Mouse (Mus musculus) urinary bladder, postnatal 36 days (tissue): ENCODE data around the gene Mpig6b.

Experiments
- DNase-seq, 2 experiments: peaks; one replicate each; pipeline ENCODE4 v3.0.0; 2022; ENCODE audit warnings: low spot score in 2 of 2, mixed read lengths in 1 of 2

The Mpig6b gene

DNA sequence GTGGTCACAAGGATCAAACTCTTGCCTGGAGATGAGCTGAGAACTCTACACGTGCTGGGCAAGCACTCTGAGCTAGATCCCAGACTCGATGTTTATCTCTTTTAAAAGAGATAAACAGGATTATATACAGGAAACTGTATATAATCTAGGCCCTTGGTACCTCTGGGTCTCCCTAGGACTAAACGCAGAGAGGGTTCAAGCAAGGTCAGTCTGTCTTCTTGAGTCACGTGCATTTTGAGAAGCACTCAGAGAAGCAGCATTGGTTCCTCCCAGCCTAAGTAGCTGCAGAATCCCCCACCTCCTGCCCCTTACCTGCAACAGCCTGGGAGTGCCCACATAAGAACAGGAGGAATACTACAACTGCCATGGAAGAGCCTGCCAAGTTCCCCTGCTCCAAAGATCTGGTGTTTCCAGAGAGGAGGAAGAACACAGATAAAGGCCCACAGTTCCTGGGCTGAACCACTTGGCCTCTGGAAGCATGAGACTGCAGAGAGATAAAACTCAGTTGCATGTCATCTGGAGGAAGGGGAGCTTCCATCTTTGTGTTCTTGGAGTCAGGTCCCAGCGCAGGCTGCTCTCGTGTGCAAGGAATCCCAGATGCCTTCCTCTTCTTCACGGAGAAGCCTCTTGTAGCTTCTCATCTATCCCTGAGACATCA, 19.4 kb upstream of the Mpig6b start, which contains the start of gene Ly6g6f:
Gene Ly6g6f (minus strand): TSS at position 403 of the 658 bp plus-strand sequence.
- DNase-seq = no peak

DNA sequence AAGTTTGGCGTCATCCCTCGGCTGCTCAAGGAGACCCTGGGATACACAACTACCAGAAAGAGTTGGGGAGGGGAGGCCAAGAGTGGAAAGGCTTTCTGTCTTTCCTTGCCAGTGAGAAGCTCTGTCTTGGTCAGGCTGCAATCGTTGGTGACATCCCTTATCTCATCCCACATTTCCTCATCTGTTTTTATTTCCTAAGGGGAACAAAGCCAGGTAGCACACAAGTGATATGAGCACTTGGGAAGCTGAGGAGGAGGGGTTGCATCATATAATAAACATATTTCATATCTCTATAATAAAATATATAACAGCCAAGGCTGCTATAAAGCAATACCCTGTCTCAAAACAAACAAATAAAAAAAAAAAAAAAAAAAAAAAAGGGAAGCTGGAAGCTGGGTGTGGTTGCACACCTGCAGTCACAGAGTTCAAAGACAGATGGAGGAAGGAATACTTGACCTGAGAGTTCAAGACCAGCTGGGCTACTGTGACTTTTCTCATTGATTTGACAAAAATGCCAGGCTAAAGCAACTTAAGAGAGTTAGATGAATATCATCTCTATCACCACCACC, 18.0 kb upstream of the Mpig6b start:
- DNase-seq = no peak

DNA sequence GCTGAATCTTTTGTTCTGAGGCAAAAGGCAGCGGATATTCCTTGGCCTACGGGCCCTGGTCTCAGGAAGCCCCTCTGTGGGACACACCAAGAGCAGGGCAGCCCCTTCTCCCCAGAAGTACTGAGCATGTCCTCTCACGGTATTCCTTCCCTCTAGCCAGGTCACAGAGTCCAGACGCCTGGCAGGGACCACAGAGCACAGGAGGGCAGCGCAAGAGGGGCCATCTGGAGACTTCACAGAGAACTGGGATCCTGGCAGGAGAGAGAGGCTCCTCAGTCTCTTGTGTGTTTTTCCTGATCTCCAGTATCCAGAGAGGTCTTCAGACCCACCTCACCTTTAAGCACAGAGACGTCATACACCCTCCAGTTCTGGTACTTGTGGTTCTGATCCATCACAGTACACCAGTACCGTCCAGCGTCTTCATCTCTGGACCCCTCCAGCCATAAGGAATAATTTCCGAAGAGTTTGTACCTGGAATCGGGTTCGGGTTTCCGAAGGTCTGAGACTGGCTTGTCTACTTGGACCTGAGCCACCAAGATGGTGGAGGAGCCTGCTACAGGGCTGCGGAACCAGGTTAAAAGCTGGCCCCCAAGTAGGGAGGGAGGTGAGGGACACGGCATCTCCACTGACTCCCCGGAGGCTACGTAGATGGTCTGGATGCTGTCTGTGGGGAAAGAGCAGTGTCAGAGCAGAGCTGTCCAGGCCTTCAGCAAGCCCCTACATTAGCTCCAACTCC, 17.0 kb upstream of the Mpig6b start:
- DNase-seq = no peak

DNA sequence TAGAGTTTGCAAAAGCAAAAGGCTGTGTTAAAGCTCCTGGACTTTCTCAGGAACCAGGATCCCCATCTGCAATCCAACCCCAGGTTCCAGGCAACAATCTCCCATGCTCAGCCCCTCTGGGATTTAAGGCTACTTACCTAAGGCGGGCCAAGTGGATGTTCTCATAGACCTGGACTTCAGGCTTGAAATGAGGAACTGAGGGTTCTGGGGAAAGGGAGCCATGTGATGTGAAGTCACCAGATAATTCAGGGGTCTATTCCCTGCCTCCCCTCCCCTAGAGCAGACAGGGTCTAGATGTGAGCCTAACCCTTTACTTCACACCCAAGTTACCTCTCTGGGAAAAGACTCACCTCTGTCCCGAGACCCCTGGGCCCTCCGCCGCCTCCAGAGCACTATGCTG, 14.7 kb upstream of the Mpig6b start:
- no peak for DNase-seq

DNA sequence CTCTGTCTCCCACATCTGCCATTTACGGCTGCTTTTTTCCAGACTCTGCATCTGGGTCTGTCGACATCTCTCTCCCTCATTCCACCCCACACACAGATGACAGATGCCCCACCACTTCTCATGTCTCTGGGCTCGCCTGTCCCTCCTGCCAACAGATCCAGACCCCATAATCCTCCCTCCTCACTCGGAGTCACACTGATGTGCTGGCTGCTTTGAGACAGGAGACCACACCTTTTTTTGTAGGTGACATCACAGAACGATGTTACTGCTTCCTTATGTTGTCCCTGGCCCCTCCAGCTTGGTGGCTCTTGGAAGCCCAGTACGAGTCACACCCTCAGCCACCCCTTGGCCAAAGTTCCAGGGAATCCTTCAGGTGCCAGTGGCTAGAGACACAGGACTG, 14.3 kb upstream of the Mpig6b start:
- DNase-seq = no peak

DNA sequence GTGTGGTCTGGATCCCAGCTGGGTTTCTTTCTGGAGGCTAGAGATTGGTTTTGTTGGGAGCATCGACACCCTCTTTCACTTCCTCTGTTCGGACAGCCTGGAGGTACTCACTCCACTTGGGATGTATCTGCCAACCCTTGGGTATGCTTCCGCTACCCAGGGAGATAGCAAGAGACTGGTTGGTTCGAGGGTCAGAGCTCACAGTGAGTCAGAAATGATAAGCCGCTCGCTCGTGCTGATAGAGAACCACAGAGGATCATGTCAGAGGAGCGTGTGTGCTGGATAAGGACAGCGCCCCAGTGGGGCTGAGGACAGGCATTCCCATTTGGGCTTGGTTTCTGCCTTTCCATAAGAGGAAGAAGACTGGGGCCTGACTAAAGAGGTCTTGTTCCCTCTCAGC, 13.8 kb upstream of the Mpig6b start:
- no peak for DNase-seq

DNA sequence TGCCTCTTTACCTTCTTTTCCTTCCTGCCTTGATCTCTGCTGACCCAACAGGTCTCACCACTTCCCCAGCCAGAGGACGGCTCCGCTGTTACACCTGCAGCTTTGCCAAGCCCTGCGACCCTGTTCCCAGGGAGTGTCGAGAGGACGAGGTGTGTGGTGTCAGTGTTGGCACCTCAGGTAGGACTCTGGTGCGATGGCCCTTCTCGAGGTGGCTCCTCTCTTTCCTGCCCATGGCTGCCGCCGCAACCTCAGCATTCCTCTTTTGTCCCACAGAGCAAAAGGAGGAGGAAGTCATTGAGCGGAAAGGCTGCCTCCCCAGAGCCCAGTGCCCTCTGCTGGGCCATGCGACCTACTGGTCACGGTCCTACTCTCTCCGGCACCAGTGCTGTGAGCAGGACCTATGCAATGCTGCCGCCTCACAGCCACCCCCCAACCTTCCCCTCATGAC, 11.8 kb upstream of the Mpig6b start, which contains the start of gene Ly6g6d:
Gene Ly6g6d (minus strand): TSS at position 280 of the 448 bp plus-strand sequence.
- peak; percentile 40 to 58 for DNase-seq

DNA sequence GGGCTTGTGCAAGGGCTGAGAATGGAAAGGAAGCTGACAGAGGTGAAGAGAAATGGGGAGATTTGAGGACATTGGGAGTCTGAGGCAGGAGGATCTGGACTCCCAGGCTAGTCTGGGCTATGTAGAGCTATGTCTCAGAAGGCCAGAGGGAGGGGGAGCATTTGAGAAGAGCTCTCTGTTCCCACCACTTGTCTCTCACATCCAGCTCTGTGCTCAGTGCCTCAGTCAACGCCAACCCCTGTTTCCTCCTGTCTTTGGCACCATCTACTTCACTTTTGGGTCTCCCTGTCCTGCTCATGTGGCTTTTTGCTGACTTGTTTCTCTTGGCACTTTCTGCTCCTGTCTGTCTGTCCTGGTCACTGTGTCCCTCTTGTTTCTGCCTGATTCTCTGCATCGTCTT, 11.3 kb upstream of the Mpig6b start:
- DNase-seq = no peak

DNA sequence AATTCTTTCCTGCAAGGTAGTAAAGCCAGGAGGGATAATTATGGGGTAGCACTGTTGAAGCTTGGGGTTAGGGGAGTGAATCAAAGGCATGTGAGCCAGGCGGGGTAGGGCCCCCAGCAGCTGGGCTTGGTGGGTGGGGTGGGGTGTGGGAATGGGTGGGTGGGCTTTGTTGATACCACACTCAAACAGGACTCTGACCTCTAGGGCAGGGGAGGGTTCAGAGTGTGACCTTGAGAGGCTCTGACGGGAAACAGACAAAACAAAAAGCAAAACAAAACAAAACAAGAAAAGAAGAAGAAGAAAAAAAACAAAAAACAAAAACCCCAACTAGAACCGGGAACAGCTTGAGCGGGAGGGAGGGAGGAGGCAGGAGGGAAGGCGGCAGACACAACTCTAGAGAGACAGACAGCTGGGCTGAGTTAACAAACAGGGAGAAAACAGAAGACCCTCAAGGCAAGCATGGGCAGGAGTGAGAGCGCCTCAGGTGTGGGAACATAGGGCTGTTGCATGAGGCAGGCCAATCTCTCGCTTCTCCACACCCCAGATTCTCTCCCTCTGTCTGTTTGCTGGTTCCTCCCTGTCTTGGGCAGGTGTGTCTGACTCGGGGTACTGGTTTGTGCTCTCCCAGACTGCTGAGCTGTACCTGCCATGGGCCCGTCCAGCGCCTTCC, 10.7 kb upstream of the Mpig6b start, which contains the start of gene Ly6g6e:
Gene Ly6g6e (plus strand): TSS at position 396 of the 670 bp plus-strand sequence.
- DNase-seq = no peak

DNA sequence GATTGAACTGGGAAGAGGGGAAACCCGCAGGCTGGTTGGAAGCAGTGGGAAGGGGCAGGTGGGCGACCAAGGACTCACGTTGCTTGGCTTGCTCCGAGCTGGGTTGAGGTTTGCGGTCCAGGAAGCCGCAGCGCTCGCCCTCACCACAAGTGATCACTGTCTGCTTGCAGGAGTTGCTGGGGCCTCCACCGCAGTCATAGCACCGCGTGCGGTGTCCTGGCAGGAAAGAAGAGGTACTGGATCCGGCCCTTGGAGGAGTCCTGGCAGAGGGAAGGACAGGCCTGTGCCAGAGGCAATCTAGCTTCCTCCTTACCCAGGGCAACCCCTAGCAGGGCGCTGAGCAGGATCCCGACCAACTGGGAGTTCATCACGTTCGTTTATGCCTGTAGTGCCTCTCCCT, 8.1 kb upstream of the Mpig6b start:
- no peak for DNase-seq

DNA sequence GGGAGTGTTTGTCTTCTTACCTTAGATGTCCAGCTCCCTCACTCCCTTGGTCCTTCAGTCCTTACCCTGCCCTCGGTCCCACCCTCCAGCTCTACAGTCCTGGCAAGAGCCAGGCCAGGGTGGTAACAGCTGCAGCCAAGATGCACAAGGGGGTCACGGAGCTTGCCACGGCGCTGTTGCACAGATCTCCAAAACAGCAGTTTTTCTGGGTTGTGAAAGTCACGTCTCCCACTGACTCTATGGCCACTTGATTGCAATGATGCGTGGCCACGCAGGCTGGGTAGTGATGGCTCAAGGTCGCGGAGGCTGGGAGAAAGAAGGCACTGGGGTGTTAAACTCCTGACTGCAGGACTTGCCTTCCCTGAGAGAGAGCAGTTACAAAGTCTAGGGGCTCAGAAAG, 5.5 kb upstream of the Mpig6b start:
- DNase-seq = no peak

DNA sequence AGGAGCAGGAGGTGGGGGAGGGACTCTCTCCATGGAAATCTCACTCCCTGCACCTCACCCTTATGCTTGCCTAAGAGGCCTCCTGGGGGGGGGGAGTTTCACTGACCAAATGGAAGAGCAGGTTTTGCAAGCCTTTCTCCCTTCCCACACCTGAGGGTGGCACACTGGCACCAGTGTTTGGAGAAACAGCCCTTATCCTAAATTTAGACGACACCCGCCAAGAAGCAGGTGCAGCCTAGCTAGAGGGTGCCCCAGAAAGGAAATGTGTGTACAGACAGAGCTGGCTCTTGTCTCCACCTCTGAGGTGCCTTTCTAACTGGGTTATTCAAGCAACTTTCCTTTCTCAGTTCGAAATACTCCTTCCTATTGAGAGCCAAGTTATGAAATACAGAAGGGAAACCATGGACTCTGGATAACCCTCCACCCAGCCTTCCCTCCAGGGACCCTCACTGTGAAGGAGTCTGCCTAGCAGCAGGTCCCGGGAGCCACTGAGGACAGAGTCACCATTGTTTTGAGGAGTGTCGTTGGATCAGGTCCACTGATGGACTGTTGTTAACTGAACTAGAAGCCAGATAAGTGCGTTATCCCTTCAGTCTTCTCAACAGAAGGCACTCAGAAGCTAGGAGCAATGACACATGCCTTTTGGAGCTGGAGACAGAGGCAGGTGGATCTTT, 4.7 kb upstream of the Mpig6b start:
- DNase-seq = no peak

DNA sequence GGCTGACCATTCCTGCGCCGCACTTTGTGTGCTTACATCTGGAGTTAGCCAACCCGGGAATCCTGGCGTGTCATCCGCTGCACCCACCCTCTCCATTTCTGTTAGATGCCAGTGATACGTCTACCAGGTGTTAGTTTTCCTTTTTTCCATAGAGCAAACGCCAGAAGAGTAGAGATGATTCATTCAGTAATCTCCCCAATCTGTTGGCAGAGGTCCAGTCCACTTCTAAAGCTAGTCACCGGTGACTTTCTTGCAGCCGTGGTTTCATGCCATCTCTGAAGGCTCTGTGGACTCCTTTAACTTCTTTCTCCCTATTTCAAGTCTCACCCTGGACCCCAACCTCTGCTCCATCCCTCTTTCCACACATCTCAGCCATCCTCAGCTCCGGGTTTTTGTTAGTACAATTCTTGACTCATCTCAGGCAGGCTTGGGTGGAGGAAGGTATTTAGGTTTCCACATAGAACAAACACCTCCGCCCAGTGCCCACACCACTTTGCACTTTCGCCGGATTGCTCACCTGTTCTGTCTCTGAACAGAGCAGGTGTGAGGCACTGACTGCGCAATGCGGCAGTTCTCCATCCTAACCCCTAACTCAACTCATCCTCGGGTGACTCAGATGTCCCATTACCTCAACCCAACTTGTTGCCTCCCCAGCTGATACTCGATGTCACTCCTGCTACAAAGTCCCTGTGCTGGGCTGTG, 2.4 kb upstream of the Mpig6b start:
- peak in 1 of 2 experiments; percentile 50 for DNase-seq

DNA sequence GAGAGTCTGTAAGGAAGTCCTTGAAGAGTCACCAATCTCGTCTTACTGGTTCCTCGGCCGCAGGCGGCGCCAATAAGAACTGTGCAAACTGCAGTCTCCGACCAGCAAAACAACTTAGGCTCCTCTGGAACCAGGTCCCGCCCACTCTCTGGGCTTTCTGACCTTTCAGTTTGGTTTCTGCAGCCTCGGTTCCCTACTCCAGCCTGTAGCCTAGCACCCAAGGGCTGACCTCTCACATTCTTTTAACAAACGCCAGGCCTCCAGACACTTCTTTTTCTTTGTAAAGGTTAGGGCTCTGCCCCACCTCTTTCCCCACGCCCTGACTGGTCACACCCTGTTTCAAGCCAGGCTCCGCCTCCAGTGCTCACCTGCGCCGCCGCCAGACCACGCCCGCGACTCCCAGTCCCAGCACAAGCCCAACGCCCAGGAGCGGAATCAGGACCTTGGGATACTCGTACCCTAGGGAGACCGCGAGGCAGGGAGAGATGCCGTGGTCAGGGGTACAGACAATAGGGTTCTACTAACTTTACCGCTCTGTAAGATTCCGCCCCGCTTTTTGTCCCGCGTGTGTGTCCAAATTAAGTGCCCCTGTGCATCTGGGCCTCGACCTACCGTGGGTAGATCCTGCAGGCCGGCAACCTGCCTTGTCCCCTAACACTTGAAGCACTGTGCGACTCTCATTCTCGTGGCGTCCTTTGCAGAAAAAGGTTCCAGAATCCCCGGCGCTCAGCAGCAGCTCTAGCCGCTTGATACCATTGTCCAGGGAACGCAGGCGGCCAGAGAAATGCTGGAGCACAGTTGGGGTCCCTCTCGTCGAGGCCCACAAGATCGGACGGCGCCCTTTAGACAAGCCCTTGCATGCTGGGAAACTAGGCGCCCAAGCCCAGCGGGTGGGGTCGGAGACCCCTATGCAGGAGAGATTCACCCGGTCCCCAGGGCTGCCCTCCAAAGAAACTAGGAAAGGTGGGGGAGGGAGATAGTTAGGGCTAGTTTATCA, 735 bp downstream of the Mpig6b start, which contains the start of gene Ly6g6c:
Gene Ly6g6c (plus strand): TSS at position 438 of the 997 bp plus-strand sequence.
- DNase-seq = peak; percentile 75 to 80

DNA sequence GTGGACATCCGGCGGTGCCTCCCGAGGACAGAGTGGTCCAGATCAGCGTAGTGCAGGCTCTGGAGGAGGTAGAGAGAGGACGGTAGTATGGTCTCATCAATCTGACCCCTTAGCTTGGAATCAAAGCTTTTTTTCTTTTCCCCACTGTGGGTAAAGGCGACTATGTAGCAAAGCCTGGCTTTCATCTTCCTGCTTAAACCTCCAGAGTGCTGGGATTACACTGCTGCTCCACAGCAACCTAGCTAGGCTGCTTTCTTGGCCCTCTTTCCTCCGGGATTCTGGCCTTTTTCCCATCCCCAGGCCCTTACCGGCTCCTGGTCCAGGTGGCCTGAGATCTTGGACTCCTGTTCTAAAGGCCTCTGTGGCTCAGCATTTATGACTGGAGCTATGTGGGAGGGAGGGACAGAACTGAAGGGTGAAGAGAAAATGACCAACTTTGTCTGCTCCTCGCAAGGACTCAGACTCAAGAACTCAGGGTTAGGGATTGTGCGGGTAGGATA, 1.6 kb downstream of the Mpig6b start:
- DNase-seq = no peak

DNA sequence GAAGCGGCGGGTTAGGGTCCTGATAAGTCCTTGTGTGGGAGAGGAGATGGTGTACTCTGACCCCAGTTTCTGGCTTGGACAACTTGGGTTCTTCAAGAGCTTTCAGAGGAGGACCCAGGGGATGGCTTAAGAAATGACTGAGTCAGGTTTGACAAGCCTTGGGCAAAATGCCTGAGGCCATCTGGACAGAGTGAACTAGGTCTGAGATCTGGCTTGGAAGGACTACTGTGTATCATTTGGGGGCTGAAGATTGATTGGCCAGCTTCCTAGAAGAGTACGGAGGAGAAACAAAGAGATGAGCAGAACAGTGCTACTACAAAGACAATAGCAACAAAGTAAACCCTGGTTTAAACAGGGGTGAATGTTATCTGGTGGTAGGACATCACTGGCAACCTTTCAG, 2.5 kb downstream of the Mpig6b start:
- DNase-seq = no peak

DNA sequence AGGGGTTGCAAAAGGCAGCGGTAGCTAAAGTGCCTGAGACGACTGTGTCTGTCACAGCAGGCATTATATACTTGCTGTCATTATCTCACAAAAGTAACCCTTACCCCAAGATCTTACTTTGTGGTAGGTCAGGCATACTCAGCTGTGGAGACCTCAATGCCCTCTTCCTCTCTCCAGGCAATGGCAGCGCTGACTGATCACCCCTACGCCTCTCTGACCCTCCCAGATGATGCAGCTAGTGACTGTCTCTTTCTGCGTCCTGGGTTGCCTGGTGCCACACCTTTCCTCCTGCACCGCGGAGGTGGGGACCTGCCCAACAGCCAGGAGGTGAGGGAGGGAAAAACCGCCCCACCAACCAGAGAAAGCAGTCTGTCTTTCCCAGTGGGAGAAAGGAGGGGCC, 4.7 kb downstream of the Mpig6b start:
- DNase-seq = no peak

DNA sequence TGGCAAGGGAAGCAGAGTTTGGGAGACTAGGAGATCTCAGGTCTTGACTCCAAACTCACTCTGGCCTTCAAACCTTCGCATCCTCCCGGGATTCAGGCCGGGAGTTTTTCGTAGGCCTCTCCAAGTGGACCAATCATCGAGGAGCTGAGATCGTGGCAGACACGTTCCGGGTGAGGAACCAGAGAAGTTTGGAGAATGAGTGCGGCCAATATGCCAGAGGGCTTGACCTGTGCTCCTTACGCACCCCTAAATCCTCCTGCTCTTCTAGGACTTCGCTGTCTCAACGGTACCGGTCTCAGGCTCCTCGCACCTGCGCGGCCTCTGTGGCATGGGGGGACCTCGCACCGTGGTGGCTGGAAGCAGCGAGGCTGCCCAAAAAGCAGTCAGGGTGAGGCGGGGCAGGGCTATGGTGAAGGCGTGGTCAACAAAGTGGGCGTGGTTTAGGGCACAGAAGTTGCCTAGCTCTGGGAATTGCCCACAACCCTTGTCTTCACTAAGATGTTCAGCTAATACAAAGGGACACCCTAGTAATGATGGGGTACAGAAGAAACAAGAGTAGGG, 5.2 kb downstream of the Mpig6b start:
- no peak for DNase-seq

DNA sequence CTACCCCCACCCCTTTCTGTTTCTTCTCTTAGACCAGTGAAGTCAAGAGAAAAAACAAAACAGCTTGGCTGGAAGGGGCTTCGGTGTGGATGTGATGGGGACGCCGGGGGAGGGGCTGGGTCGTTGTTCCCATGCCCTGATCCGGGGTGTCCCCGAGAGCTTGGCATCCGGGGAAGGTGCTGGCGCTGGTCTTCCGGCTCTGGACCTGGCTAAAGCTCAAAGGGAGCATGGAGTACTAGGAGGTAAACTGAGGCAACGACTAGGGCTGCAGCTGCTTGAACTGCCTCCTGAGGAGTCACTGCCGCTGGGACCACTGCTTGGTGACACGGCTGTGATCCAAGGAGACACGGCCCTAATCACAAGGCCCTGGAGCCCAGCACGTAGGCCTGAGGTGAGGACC, 5.9 kb downstream of the Mpig6b start:
- DNase-seq = no peak
